Mouse (Mus musculus) CH12.LX (cell line): ENCODE measurements at regions not wholly inside any gene's neighbourhood (a gene's known extent, or its start where the extent isn't known, plus 50 kb on each side); places are given as distances from the start of the nearest gene placed in this dataset.

Experiments
- DNase-seq: peaks from one replicate; pipeline ENCODE4 v3.0.0-alpha.2; 2013; ENCODE audit errors: extremely low read depth
- H3K27ac ChIP-seq: 2 replicates; pipeline ENCODE4 v1.5.1; 2012; ENCODE audit warnings: low read depth, mild to moderate bottlenecking, control low read depth, moderate library complexity; ENCODE audit not compliant: insufficient read depth
- H3K27me3 ChIP-seq: replicated peaks from 2 replicates; pipeline ENCODE3; 2012; ENCODE audit warnings: inconsistent platforms
- H3K36me3 ChIP-seq, 2 experiments: replicated peaks in 1 of 2; 2 replicates each; pipeline versions ENCODE3 to v1.6.1; 2012; ENCODE audit warnings: inconsistent platforms in 1 of 2, low read length in 1 of 2, mild to moderate bottlenecking in 1 of 2, mixed read lengths in 1 of 2, moderate library complexity in 1 of 2; ENCODE audit not compliant: control insufficient read depth in 1 of 2, insufficient read depth in 1 of 2
- H3K4me1 ChIP-seq, 2 experiments: 2 replicates each; pipeline ENCODE4 v1.6.1; 2012; ENCODE audit warnings: inconsistent platforms in 1 of 2, moderate library complexity in 1 of 2; ENCODE audit not compliant: insufficient read depth in 2 of 2, control insufficient read depth in 1 of 2
- H3K4me2 ChIP-seq: 2 replicates; pipeline ENCODE4 v1.6.1; 2012; ENCODE audit warnings: low read depth, mild to moderate bottlenecking, control low read depth; ENCODE audit not compliant: poor library complexity, insufficient read depth, severe bottlenecking
- H3K4me3 ChIP-seq, 3 experiments: fragments of 150-350 bp in 1 of 3; sonication (generic) in 1 of 3; replicated peaks in 1 of 3; 2 replicates each; pipeline versions ENCODE3 to v1.5.1; 2011 to 2012; ENCODE audit warnings: low read depth in 2 of 3, low read length in 2 of 3, mild to moderate bottlenecking in 2 of 3, moderate library complexity in 2 of 3, control low read depth in 1 of 3, improper control_type of control experiment in 1 of 3, inconsistent platforms in 1 of 3, mixed read lengths in 1 of 3; ENCODE audit not compliant: poor library complexity in 1 of 3
- H3K79me2 ChIP-seq: replicated peaks from 2 replicates; pipeline ENCODE4 v1.6.1; 2012; ENCODE audit warnings: mild to moderate bottlenecking, moderate library complexity; ENCODE audit not compliant: control insufficient read depth, poor library complexity, insufficient read depth, severe bottlenecking; ENCODE audit errors: extremely low read depth
- H3K9ac ChIP-seq: 2 replicates; pipeline ENCODE4 v1.6.1; 2012; ENCODE audit warnings: low read depth, mild to moderate bottlenecking, control low read depth, moderate library complexity; ENCODE audit not compliant: insufficient read depth
- H3K9me3 ChIP-seq: replicated peaks from 2 replicates; pipeline ENCODE3; 2012; ENCODE audit warnings: low read length, inconsistent platforms, mixed read lengths
- CHD1 ChIP-seq: IDR thresholded peaks from 2 replicates; pipeline ENCODE4 v1.6.1; 2012; ENCODE audit warnings: low read depth, low read length, improper control_type of control experiment, inconsistent platforms
- CTCF ChIP-seq, 2 experiments: IDR thresholded peaks in 1 of 2; conservative IDR thresholded peaks in 1 of 2; 2 replicates each; pipeline ENCODE4 v1.5.1; 2011 to 2012; ENCODE audit warnings: low read depth in 2 of 2, low read length in 2 of 2, improper control_type of control experiment in 1 of 2, inconsistent platforms in 1 of 2, mild to moderate bottlenecking in 1 of 2, moderate library complexity in 1 of 2
- EP300 ChIP-seq: IDR thresholded peaks from 2 replicates; pipeline ENCODE4 v1.6.1; 2011; ENCODE audit warnings: low read length, improper control_type of control experiment
- IRF4 ChIP-seq: IDR thresholded peaks from 2 replicates; pipeline ENCODE4 v1.6.1; 2014; ENCODE audit warnings: low read depth, mild to moderate bottlenecking, inconsistent platforms, low read length, improper control_type of control experiment
- JUN ChIP-seq: IDR thresholded peaks from 2 replicates; pipeline ENCODE4 v1.6.1; 2011; ENCODE audit warnings: low read depth, mild to moderate bottlenecking, low read length, improper control_type of control experiment, moderate library complexity; ENCODE audit not compliant: insufficient read depth
- KAT2A ChIP-seq: IDR thresholded peaks from 2 replicates; pipeline ENCODE4 v1.6.1; 2012; ENCODE audit warnings: low read length, improper control_type of control experiment, inconsistent platforms; ENCODE audit not compliant: insufficient replicate concordance
- MAX ChIP-seq: IDR thresholded peaks from 2 replicates; pipeline ENCODE4 v1.6.1; 2011; ENCODE audit warnings: low read length, improper control_type of control experiment
- MEF2A ChIP-seq: IDR thresholded peaks from 2 replicates; pipeline ENCODE4 v1.6.1; 2014; ENCODE audit warnings: low read depth, mild to moderate bottlenecking, inconsistent platforms, low read length, improper control_type of control experiment, borderline replicate concordance
- MXI1 ChIP-seq: IDR thresholded peaks from 2 replicates; pipeline ENCODE4 v1.6.1; 2011; ENCODE audit warnings: mild to moderate bottlenecking, low read depth, low read length, improper control_type of control experiment
- POLR2A ChIP-seq: IDR thresholded peaks from 2 replicates; pipeline ENCODE4 v1.6.1; 2011; ENCODE audit warnings: low read depth, mild to moderate bottlenecking, improper control_type of control experiment, low read length
- POLR2AphosphoS2 ChIP-seq: IDR thresholded peaks from 2 replicates; pipeline ENCODE4 v1.6.1; 2011; ENCODE audit warnings: low read depth, low read length, improper control_type of control experiment
- RAD21 ChIP-seq: IDR thresholded peaks from 2 replicates; pipeline ENCODE4 v1.6.1; 2011; ENCODE audit warnings: low read depth, mild to moderate bottlenecking, low read length, improper control_type of control experiment, moderate library complexity
- RCOR1 ChIP-seq: conservative IDR thresholded peaks from 2 replicates; pipeline ENCODE4 v1.6.1; 2012; ENCODE audit warnings: low read depth, mild to moderate bottlenecking, inconsistent platforms, low read length, improper control_type of control experiment
- SMC3 ChIP-seq: IDR thresholded peaks from 2 replicates; pipeline ENCODE4 v1.6.1; 2011; ENCODE audit warnings: low read depth, low read length, improper control_type of control experiment
- TBP ChIP-seq: conservative IDR thresholded peaks from 2 replicates; pipeline ENCODE4 v1.6.1; 2011; ENCODE audit warnings: low read depth, low read length, improper control_type of control experiment
- USF1 ChIP-seq: IDR thresholded peaks from 2 replicates; pipeline ENCODE4 v1.6.1; 2014; ENCODE audit warnings: low read depth, mild to moderate bottlenecking, inconsistent platforms, low read length, improper control_type of control experiment
- USF2 ChIP-seq: conservative IDR thresholded peaks from 2 replicates; pipeline ENCODE4 v1.6.1; 2011; ENCODE audit warnings: low read depth, low read length, improper control_type of control experiment
- ZC3H11A ChIP-seq: IDR thresholded peaks from 2 replicates; pipeline ENCODE4 v1.6.1; 2012; ENCODE audit warnings: low read depth, mild to moderate bottlenecking, inconsistent platforms, low read length, improper control_type of control experiment
- ZNF384 ChIP-seq: IDR thresholded peaks from 2 replicates; pipeline ENCODE4 v1.6.1; 2012; ENCODE audit warnings: low read depth, low read length, improper control_type of control experiment, inconsistent platforms
- dilution Hi-C: fragments of 300-500 bp; cut with MboI; formaldehyde crosslinking; loops from 2 replicates; pipeline ENCODE4 v1.14.3; 2020; ENCODE audit warnings: low sequenced_read_pairs; ENCODE audit not compliant: extremely low pct_unique_long_range_greater_than_20kb, extremely low pct_ligation_motif_present
- in situ Hi-C: fragments of 300-500 bp; cut with MboI; formaldehyde crosslinking; loops from 3 replicates; pipeline ENCODE4 v1.14.3; 2019; ENCODE audit warnings: low sequenced_read_pairs, low pct_ligation_motif_present, low pct_unique_long_range_greater_than_20kb, mixed read lengths

GRCm38 (mm10) chr15:51391352-51391751 lies 2493.4 kb upstream of the Gm7489 start:
- no peaks in the 10 kb centered on the region for H3K4me1 ChIP-seq
- dilution Hi-C loops (no loop called here), in situ Hi-C loops (no loop called here)
- H3K27ac ChIP-seq, result no peak overlapping the region
- no peak overlapping the region for H3K9ac ChIP-seq
- no peak overlapping the region for H3K4me3 ChIP-seq
- no peaks in the 10 kb centered on the region for H3K9me3 ChIP-seq
- no peaks in the 10 kb centered on the region for H3K36me3 ChIP-seq
- no peak for TF ChIP-seq RAD21
- TF ChIP-seq CTCF (conservative IDR thresholded peaks at IDR 0.05 in 1 of 2, IDR thresholded peaks at IDR 0.05 in 1 of 2; ENCODE audit: low read depth in 2 of 2, low read length in 2 of 2), result no peak
- no peak for TF ChIP-seq JUN
- no peak for TF ChIP-seq MXI1
- no peak for TF ChIP-seq USF2
- no peak for TF ChIP-seq IRF4
- no peak for TF ChIP-seq USF1
- TF ChIP-seq MEF2A, result no peak
- H3K79me2 ChIP-seq, result no peaks in the 10 kb centered on the region
- no peak for DNase-seq
- no peaks in the 10 kb centered on the region for H3K27me3 ChIP-seq
- no peak overlapping the region for H3K4me2 ChIP-seq

GRCm38 (mm10) chr15:51392449-51393405 lies 2492.0 kb upstream of the Gm7489 start:
- Histone ChIP-seq H3K27me3 (no peaks in the 10 kb centered on the region), H3K36me3 (no peaks in the 10 kb centered on the region), H3K79me2 (no peaks in the 10 kb centered on the region), H3K9me3 (no peaks in the 10 kb centered on the region), H3K9ac (no peak overlapping the region), H3K4me1 (no peaks in the 10 kb centered on the region), H3K4me2 (no peak overlapping the region), H3K4me3 (no peak overlapping the region), H3K27ac (no peak overlapping the region)
- no peak for DNase-seq
- in situ Hi-C loops (no loop called here), dilution Hi-C loops (no loop called here)
- TF ChIP-seq MEF2A, result no peak
- TF ChIP-seq ZNF384, result no peak
- no peak for TF ChIP-seq SMC3
- no peak for TF ChIP-seq TBP
- no peak for TF ChIP-seq CHD1
- no peak for TF ChIP-seq ZC3H11A
- TF ChIP-seq EP300, result no peak
- TF ChIP-seq RCOR1, result no peak
- TF ChIP-seq MAX, result no peak
- TF ChIP-seq POLR2A, result no peak
- no peak for TF ChIP-seq KAT2A
- no peak for TF ChIP-seq POLR2AphosphoS2
